Mouse (Mus musculus): ENCODE measurements around the gene Stx6. TPM values are rescaled to one million over a fixed set of nuclear protein-coding genes. Genes with fewer than 3 reads are reported as not detected.
A peak's percentile ranks its signal among the peaks of the same experiment; 100 is the strongest.

Stx6 gene
- total RNA-seq, 2 experiments from 2014 or later = 84.5 to 90.1 TPM

DNA sequence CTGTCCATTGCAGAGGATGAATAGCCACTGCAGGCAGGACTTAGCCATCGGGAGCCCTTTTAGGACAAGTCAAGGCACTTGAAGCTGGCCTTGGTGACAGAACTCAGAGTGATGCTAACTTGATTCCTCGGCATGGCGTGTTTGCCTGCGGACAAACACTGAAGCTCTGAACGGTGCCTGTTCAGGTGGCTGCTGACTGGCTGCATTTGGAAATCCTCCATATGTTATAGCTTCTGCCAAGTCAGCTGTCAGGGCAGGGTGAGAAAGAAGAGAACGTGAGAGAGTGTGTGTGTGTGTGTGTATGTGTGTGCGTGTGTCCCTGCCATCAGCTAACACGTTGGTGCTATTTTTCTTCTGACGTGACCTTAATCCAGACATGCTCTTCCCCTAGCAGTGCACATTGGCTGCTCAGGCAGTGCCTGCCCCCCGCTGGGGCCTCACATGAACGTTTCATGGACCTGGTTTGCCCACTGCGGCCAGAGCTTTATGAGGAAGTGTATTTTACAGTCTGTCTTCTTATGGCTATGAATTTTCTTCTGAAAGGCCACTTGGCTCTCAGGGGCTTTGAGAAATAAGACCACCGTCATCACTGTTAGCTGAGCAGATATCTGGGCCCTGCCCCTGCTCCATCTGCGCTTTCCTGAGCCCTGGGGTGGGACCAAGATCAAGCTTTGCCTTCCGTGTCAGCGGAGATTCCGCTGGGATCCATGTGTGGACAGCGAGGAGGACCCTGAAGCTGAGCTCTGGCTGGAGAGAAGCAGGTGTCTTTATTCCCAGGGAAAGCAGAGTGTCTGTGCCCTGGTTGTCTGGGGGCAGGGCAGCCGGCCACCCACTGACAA is 47.5 kb downstream of the Stx6 start:
- DNase-seq (ENCODE audit: low spot score in 2 of 2) = peak in 1 of 2 experiments; percentile 22

DNA sequence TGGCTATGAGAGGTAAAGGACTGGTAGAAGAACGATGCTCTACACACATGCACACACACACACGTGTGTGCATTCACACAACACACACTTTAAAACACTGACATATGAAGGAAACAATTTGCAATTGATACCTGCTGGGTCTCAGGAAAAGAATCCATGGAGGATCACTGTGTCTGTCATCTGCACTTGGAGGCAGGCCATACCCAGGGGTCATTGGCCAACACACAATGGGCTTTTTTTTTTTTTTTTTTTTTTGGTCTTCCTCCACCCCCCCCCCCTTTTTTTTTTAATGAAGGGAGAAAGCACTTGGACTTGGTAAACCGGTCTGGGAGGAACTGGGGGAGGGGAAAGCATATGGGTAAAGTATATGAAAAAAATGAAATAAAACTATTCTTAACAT is 49.3 kb downstream of the Stx6 start:
- no peak for DNase-seq (ENCODE audit: low spot score in 2 of 2)

DNA sequence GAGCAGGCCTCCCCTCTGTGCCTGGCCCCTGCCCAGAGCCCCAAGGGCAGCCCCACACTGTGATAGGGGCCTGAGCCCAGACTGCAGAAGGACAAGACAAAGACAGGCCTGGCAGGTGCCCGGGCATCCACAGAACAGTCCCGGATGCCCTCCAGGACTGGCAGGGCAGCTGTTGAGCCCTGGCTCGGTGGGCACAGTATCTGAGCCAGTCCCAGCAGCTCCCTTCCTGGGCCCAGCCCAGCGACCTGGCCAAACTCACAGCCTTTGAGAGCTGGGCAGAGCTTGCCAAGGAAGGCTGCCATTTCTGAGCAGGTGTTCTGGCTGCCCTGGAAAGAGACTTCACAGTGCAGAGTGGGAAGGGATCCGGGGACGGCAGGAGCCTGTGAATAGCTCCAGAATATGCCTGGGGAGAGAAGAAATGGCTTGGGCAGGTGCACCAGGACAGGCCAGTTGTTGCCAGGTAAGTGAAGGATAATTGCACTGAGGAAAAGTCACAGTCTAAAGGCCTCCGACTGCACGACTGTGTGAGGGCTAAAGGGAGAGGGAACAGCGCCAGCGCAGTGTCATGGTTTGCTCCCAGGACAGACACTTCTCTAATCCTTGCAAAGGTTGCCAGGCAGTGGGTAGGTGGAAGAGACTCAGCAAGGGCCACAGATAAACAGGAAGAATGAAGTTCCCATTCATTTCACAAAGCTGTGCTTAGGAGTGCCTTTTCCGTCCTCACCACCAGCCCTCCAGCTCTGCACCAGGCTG is 51.7 kb downstream of the Stx6 start:
- peak in 1 of 2 experiments; percentile 65 for DNase-seq (ENCODE audit: low spot score in 2 of 2)

DNA sequence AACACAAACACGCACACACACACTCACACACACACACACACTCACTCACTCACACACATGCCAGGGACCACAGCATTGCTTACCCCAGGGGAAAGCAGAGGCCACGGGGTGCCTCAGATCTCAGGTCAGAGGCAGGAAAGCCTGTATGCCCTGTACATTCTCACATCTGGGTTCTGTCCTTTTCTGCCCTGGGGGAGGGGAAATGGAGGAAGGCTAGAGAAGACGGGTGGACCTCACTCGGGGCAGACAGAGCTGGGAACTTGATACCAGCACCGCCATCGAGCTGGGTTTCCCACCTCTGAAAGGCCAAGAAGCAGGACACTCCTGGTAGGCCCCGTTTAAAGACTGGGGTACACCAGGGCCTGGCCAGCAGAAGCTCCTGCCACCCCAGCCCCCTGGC is 52.5 kb downstream of the Stx6 start:
- no peak for DNase-seq (ENCODE audit: low spot score in 2 of 2)

DNA sequence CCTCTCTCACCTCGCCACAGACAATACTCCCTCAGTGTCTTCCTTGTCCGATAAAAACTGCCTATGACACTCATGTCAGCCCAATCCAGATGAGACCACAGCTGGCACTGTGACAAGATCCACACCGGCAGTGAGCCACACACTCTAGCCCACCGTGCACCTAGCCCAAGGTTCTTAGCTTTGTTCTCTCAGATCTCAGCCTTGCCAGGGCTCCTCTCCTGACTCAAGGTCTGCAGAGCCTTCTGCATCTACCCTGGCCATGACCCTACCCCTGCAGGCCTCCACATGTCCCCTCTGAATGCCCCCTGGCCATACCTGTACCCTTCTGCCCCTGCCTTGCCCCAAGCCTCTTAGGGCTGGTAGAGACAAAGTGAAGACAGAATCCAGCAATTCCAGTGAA is 53.6 kb downstream of the Stx6 start:
- peak in 1 of 2 experiments; percentile 25 for DNase-seq (ENCODE audit: low spot score in 2 of 2)

DNA sequence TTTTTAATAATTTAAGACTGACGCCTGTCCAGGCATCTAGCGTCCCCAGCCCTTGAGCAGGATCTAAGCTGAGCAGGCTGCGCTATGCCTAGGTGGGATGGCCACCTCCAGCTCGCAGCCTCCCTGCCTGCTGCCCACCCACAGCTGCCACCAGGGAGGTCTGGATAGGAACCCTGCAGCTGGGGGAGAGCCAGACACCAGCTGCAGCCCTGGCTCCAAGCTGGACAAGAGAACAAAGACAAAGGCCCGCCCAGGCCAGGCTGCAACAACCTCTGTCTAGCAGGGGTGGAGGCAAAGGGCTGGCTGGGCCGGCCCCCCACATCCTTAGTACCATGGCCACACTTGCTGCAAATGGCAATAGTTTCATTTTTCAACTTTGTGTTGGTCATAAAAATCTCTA is 54.0 kb downstream of the Stx6 start:
- DNase-seq (ENCODE audit: low spot score in 2 of 2) = peak in 1 of 2 experiments; percentile 64

DNA sequence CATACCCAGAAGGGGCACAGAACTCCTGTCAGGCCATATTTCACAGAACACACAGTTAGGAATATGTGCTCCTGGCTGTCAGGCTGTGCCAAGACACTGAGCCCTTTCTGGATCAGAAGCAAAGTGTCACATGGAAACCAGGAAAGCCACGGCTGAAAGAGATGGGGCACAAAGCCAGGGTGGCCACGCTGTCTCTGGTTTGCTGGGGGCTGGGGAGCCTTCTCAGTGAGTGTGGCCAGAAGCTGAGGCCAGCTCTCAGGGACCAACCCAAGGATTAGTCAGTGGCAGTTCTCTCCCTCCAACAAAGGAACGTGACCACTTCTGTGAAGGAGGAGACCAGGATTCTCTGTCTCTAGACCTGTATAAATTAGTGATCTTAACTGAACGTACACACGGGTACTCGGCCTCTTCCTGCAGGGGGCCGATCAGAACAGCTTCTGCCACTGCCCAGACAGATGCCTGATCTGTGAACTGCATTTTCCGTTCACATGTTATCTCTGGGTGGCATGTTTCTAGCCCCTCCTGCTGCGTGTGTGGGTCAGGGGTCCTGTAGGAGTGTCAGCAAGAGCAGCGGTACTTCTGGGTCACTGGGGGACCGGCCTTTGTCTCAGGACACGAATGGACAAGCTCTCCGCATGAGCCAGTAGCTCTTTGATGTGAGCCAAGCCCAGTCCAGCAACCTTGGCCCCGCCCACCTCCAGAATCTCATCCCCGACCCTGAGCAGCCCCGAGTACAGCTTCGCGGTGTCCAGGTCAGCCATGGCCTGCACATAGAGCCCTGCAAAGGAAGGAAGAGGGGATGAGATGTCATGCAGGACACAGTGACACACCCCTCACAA is 54.6 kb downstream of the Stx6 start:
- peak; percentile 65 to 69 for DNase-seq (ENCODE audit: low spot score in 2 of 2)

DNA sequence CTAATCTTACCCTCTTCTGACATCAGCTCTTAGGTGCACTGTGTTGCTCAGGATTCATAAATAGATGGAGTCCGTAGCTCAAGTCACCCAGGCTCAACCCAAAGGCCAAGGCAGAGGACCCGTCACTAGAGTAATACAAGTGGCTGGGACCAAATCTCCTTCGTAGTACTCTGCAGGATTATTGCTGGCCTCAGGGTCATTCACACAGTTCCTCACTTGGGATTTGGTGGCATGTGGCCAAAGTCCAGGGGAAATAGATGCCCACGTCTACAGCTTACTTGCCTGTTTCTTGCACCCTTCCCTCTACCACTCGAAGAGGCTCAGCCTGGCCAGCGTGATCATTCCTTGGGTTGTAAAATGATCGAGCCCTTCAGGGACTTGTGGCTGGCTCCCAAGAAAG is 55.4 kb downstream of the Stx6 start:
- DNase-seq (ENCODE audit: low spot score in 2 of 2) = no peak

DNA sequence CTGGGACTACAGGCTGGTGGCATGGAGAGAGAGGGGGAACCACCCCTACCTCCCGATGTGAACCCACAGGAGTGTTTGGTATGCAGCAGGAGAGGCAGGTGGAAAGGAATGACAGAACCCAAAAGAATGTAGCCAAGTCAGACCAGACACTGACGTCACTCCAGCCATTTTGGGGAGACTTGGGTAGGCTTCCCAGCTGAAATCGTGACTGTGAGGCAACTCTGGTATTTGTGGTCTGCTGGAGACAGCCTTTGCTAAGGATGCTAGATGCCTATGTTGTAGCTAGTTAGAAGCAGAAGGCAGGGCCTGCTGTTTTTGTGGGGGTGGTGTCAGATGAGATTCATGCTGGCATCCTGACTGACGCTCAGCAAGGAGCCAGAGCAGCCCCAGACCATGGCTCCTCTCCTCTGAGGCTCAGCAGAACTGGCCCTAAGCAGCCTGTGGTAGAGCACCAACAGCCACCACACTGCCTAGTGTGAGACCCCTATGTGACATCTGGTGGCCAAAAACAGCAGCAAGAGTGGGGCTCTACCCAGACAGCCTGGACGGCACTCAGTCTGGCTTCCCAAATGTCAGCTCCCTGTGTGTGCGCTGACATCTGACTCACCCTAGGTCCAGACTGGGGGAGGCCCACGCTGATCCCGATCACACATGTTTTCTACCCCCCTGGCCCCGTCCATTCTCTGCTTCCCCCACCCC is 56.7 kb downstream of the Stx6 start:
- DNase-seq (ENCODE audit: low spot score in 2 of 2) = peak in 1 of 2 experiments; percentile 56

DNA sequence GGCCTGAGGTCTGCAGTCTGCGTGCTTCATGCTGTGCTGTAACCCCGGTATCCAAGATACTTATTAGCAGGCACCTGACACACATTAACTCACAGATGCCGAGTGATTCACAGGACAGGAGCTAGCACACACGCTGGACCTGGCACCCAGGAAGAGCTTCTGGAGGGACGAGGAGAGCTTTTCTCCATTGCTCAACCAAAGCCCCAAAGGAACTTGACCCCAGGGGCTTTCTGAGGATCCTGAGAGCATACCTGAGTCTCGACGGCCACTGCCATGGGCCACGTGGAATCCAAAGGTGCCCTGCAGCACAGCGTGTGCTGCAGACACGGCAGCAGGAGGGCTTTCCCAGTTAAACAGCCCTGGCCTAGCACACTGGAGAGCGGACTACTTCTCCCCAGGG is 57.8 kb downstream of the Stx6 start:
- no peak for DNase-seq (ENCODE audit: low spot score in 2 of 2)

DNA sequence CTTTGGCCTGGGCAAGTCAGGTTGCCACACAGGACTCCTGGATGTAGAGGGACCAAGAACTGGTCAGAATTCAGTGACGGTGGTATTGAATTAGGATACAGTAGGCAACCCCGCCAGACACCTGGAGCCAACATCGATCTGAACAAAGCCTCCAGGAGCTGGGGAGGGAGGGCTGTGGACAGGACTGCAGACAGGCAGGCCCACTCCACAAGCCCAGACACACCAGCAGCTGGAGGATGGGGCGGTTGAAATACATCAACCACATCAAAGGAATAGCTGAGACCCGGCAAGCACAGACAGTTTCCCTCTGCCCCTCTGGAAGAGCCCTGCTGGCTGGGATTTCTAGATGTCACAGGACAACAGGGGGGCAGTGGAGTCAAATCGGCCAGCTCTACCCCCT is 58.3 kb downstream of the Stx6 start:
- DNase-seq (ENCODE audit: low spot score in 2 of 2) = no peak

DNA sequence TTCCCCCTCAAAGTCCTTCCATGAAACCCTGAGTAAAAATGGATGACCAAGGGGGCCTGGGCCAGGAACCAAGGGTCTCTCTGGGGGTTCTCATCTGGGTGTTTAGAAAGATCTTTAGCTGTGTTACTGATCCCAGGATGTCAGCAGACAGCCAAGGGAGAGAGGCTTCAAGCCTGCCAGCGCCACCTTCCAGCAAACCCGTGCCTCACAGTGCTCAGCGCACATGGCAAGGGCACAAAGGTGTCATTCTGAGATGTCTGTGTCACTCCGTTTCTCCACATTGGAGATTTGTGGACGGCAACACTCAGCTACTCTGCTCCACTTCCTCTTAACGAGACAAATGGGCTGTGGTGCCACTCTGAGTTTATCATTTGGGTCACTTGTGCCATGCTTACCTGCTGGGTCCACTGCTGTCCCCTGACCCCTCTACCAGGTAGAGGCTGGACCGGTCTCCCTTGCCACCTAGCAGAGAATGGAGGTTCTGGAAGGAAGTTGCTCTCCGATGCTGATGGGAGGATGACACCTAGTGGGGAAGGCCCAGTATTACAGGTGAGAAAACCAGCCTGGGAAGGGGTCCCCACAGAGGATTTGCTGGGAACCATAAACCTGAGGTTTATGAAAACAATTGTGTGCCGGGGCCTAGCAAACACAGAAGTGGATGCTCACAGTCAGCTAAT is 59.5 kb downstream of the Stx6 start:
- DNase-seq (ENCODE audit: low spot score in 2 of 2) = peak; percentile 76 to 84

DNA sequence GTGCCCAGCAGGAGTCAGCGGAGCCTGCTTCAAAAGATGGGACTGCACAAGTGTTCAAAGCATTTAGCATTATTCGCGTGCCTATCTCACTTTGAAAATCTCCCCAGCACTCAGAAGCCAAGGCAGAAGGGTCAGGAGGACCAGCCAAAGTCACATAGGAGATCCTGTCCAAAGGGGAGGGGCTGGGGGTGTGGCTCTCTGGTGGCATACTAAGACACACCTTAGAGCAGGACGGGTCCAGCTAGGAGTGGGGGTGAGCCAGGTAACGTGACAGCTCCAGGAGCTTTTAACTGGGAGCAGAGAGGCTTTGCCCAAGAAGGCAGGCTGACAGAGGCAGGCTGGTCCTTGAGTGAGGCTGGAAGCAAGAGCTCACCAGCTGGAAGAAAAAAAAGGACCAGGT is 60.4 kb downstream of the Stx6 start:
- no peak for DNase-seq (ENCODE audit: low spot score in 2 of 2)

DNA sequence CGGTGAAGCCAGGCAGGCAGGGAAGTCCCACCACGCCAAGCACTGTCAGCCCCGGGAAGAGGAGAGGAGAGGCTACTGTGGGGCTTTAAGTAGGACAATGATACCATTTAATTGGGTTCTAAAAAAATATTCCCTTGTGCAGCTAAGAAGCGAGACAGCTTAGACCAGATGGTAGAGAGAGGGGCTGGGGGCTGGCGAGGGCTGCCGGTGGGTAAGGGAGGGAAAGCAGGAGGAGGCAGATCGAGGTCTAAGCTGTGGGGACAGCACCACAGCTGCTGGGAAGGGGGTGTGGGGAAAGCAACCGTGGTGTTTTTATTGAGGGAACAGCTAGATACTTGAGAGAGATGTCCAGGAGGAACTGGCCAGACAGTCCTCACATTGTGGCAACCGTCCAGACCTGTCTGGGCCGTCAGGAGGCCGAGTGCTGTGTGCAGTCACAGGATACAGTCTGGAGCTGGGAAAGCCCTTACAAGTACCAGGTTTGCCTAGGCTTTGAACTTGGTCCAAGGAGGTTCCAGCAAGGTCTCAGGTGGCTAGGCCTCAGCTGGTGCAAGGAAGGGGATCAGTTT is 63.7 kb downstream of the Stx6 start:
- DNase-seq (ENCODE audit: low spot score in 2 of 2) = no peak

DNA sequence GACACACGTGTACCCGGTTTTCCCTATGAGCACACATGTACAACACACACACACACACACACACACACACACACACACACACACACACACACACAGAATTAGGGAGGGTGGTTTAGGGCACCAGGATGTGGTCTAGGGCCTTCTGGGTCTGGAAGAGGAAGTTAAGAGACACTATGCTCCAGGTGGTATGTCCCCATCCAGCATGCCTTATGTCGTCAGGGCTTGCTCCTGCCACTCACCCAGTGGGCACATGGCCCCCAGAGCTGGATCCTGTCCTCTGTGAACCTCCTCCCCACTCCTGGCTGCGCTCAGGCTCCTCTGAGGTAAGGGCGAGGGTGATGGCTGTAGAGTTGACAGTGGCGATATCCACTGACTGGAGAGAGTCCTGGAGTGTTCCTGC is 64.5 kb downstream of the Stx6 start:
- no peak for DNase-seq (ENCODE audit: low spot score in 2 of 2)

DNA sequence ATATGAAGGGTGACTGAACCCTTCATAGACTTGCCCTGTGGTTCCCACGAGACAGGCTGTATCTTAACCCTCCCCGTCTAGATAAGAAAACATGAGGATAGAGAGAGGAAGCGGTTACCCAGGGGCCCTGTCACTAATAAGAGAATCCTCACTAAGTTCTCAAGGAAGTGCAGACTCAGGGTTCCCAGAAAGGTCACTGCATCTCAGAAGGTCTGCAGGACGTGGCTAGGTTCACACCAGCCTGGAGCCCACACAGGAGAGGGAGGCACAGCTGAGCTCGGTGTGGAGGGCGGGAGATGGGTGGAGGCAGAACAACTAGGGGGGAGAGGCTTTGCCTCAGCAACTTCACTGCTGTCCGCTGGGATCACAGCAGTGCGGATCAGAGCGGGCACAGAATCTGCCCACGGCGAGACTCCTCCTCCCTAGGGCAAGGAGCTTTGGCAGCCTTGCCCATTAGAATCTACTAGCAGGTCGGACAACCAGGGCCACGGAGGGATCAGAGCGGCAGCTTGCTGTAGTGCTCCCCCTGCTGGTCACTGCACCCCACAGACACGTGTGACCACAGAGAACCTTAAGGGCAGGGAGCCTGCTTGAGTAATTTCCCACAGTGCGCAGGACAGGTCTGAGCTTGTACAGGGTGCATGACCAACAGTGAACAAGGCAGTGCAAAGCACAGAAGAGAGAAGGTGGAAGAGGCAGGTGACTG is 65.5 kb downstream of the Stx6 start:
- DNase-seq (ENCODE audit: low spot score in 2 of 2) = peak; percentile 79 to 84

DNA sequence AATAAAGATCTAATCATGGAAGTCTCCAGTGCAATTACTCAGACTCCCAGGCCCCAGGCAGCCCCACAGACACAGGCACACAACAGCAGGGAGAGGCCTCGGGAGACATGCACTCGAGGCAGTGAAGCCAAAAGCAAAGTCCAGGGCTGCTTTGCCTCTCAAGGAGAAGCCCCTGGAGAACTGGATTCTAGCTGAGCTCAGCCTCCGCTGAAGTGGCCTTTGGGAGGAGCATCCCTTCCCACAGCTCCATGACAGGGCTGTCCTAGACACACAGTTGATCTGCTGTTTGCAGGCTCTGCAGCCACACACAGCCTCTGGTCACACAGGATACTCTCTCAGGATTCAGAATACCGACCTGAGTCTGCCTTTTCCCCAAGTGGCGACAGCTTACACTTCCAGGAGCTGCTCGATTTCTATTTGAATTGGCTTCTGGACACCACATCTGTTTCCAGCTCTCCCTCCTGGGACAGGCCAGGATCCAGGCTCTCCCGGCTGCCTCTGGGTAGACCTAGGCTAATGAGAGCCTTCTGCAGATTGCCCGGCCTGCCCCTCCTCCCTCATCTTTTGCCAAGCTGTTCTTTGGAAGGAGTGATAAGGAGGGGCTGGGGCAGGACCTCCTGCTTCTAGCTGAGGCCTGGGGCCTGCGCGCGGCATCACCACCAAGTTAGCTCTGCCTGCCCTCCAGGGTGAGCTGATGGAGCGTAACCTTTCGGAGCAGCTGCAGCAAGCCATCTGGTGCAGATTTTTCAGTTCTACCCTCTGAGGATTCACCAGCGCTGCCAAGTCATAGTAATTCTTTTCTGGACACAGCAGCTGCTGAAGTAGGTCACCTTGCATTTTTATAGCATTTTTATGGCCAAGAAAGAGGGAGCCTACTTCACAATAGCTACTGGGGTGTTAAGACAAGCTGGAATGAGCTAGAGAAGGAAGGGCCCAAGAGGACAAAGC is 71.2 kb downstream of the Stx6 start:
- DNase-seq (ENCODE audit: low spot score in 2 of 2) = no peak

DNA sequence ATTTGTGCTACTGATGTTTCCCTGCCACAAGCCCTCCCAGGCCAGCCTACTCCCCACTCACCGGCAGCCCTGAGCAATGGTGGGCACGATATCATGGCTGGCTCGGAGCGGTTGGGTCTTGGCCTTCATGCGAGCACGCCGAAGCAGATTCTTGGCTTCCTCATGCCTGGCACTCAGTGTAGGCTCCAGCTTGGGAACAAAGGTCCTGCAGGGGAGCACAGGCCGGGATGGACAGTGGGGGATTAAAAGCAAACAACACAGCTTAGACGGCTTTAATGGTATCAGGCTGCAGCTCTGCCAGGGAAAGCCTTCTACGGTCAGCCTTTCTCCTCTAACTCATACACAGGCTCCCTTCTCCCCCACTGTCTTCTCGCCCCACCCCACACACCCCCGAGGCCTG is 73.9 kb downstream of the Stx6 start:
- DNase-seq (ENCODE audit: low spot score in 2 of 2) = no peak

Data from layer of hippocampus, postnatal 10 days (tissue).